Mouse (Mus musculus) stomach, embryonic 14.5 days (tissue): Measurements from ENCODE around the gene Fhl4. TPM values are rescaled to one million over a fixed set of nuclear protein-coding genes. Genes with fewer than 3 reads are reported as not detected.

ENCODE experiments used
- ATAC-seq: fragments of 200-750 bp; cut with Nextera tagmentation; 2 replicates; pipeline ENCODE4 v1.8.0; 2017; ENCODE audit warnings: low read depth, moderate TSS enrichment; ENCODE audit not compliant: insufficient number of reproducible peaks, insufficient read depth, low FRiP score
- H3K27ac ChIP-seq: fragments of 300-500 bp; sonication (generic); 2 replicates; pipeline ENCODE4 v1.5.1; 2014; ENCODE audit warnings: mild to moderate bottlenecking, low read length, moderate library complexity, mixed read lengths
- H3K27me3 ChIP-seq: fragments of 300-500 bp; sonication (generic); 2 replicates; pipeline ENCODE4 v1.6.1; 2014; ENCODE audit warnings: low read length, control low read depth, mixed read lengths; ENCODE audit not compliant: control insufficient read depth, insufficient read depth
- H3K36me3 ChIP-seq: fragments of 300-500 bp; sonication (generic); 2 replicates; pipeline ENCODE4 v1.6.1; 2014; ENCODE audit warnings: mild to moderate bottlenecking, control low read depth, low read length, moderate library complexity, mixed read lengths; ENCODE audit not compliant: control insufficient read depth, insufficient read depth
- H3K4me1 ChIP-seq: fragments of 300-500 bp; sonication (generic); 2 replicates; pipeline ENCODE4 v1.6.1; 2014; ENCODE audit warnings: low read length, control low read depth, mixed read lengths; ENCODE audit not compliant: control insufficient read depth, insufficient read depth
- H3K4me2 ChIP-seq: fragments of 300-500 bp; sonication (generic); replicated peaks from 2 replicates; pipeline ENCODE4 v1.6.1; 2014; ENCODE audit warnings: low read depth, low read length, control low read depth
- H3K4me3 ChIP-seq: fragments of 300-500 bp; sonication (generic); 2 replicates; pipeline ENCODE4 v1.5.1; 2014; ENCODE audit warnings: low read depth, low read length, control low read depth
- H3K9ac ChIP-seq: fragments of 300-500 bp; sonication (generic); replicated peaks from 2 replicates; pipeline ENCODE4 v1.6.1; 2014; ENCODE audit warnings: low read depth, mild to moderate bottlenecking, control low read depth, low read length, moderate library complexity, mixed read lengths
- H3K9me3 ChIP-seq: fragments of 300-500 bp; sonication (generic); 2 replicates; pipeline ENCODE4 v1.6.1; 2016; ENCODE audit warnings: low read depth, low read length, control low read depth; ENCODE audit not compliant: control insufficient read depth
- WGBS: fragments of 180-500 bp; shearing (Covaris S2); extraction: QIAGEN DNeasy Blood & Tissue Kit; methylation state at CpG from one replicate; pipeline ENCODE4 v1.1.7; 2014; 5-methylcytosine and 5-hydroxymethylcytosine counted together
- polyA plus RNA-seq: library from polyadenylated mRNA; unstranded; fragments of >200 nt; fragmentation: Nextera tagmentation; extraction: Ambion mirVana; gene quantifications from 2 replicates; pipeline ENCODE4 v1.2.1, GENCODE M21; 2014

Fhl4 gene
- polyA plus RNA-seq, 1 experiment from 2014 or later = 1.1 TPM

DNA sequence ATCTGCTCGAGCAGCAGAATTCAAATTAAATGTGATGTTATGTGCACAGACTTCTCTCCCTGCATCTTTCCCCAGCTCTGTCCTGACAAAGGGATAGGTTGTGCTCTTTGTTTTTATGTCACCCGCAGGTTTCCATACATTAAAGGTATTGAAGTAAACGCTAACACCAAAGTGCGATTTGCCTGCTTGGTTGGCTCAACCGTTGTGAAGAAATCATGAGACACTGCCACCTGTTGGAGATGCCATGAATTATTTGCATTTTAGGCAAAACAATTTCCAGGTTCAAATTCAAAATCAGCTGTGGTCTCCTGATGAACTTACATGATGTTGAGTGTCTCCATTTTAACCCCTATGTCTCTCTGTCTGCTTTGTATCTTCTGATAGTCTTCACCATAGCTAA lies 55.7 kb downstream of the Fhl4 start:
- H3K4me3 ChIP-seq = no peak overlapping the region
- WGBS = 27% methylated on average over 5 of the region's 5 CpGs
- H3K4me2 ChIP-seq = no peak overlapping the region
- no peaks in the 10 kb centered on the region for H3K9me3 ChIP-seq
- H3K4me1 ChIP-seq = 0 out of 2 replicates have a peak, but pooled peaks cover 6% of the 10 kb centered on the region
- no peak overlapping the region for H3K27ac ChIP-seq
- no peak for ATAC-seq
- H3K9ac ChIP-seq = no peak overlapping the region
- no peaks in the 10 kb centered on the region for H3K36me3 ChIP-seq
- H3K27me3 ChIP-seq = no peaks in the 10 kb centered on the region

Other genes starting within 250 kb of the Fhl4 start
- gene Ric8b, start 184.9 kb downstream of the Fhl4 start, polyA plus RNA-seq = 21.9 and 22.2 TPM in 2 replicates
- 77.9 and 78.0 TPM in 2 replicates for gene Tmem263, start 132 bp upstream of the Fhl4 start, polyA plus RNA-seq
- gene Mterf2, start 25.5 kb upstream of the Fhl4 start, polyA plus RNA-seq = 14.8 and 16.8 TPM in 2 replicates
- gene Cry1, start 82.6 kb upstream of the Fhl4 start, polyA plus RNA-seq = 23.3 and 25.1 TPM in 2 replicates